Mouse (Mus musculus) liver, postnatal 0 days (tissue): ENCODE data around the gene Neurl1b. TPM values are rescaled to one million over a fixed set of nuclear protein-coding genes. Genes with fewer than 3 reads are reported as not detected.

Experiments used
- ATAC-seq: fragments of 200-750 bp; cut with Nextera tagmentation; 2 replicates; pipeline ENCODE4 v1.8.0; 2017; ENCODE audit warnings: mild to moderate bottlenecking, moderate library complexity
- DNase-seq: peaks from one replicate; pipeline ENCODE4 v3.0.0-alpha.2; 2016
- H3K27ac ChIP-seq: fragments of 300-500 bp; sonication (generic); 2 replicates; pipeline ENCODE4 v1.5.1; 2014; ENCODE audit warnings: antibody characterized with exemption, moderate library complexity, mild to moderate bottlenecking, low read depth
- H3K27me3 ChIP-seq: fragments of 300-500 bp; sonication (generic); 2 replicates; pipeline ENCODE4 v1.6.1; 2014; ENCODE audit warnings: low read length, control low read depth, mixed read lengths; ENCODE audit not compliant: insufficient read depth
- H3K36me3 ChIP-seq: fragments of 300-500 bp; sonication (generic); replicated peaks from 2 replicates; pipeline ENCODE4 v1.6.1; 2014; ENCODE audit warnings: mild to moderate bottlenecking, control low read depth, low read length, moderate library complexity, mixed read lengths; ENCODE audit not compliant: insufficient read depth
- H3K4me1 ChIP-seq: fragments of 300-500 bp; sonication (generic); 2 replicates; pipeline ENCODE4 v1.6.1; 2014; ENCODE audit warnings: antibody characterized with exemption, mild to moderate bottlenecking, control low read depth; ENCODE audit not compliant: insufficient read depth
- H3K4me2 ChIP-seq: fragments of 300-500 bp; sonication (generic); 2 replicates; pipeline ENCODE4 v1.6.1; 2014; ENCODE audit warnings: low read depth, mild to moderate bottlenecking, low read length, moderate library complexity, mixed read lengths
- H3K4me3 ChIP-seq: fragments of 300-500 bp; sonication (generic); 2 replicates; pipeline ENCODE4 v1.5.1; 2014; ENCODE audit warnings: low read depth, low read length
- H3K9ac ChIP-seq: fragments of 300-500 bp; sonication (generic); replicated peaks from 2 replicates; pipeline ENCODE4 v1.6.1; 2014; ENCODE audit warnings: mild to moderate bottlenecking, moderate library complexity
- H3K9me3 ChIP-seq: fragments of 300-500 bp; sonication (generic); 2 replicates; pipeline ENCODE4 v1.6.1; 2016; ENCODE audit warnings: mild to moderate bottlenecking, control low read depth, low read length, mixed read lengths
- CTCF ChIP-seq: sonication (generic); IDR thresholded peaks from 2 replicates; pipeline ENCODE4 v1.5.1; 2016; ENCODE audit warnings: antibody characterized with exemption, low read depth
- EP300 ChIP-seq: IDR thresholded peaks from 2 replicates; pipeline ENCODE4 v1.6.1; 2016; ENCODE audit warnings: antibody characterized with exemption, low read depth, mild to moderate bottlenecking
- WGBS: fragments of 180-500 bp; shearing (Covaris S2); extraction: QIAGEN DNeasy Blood & Tissue Kit; methylation state at CpG from one replicate; pipeline ENCODE4 v1.1.7; 2014; ENCODE audit not compliant: insufficient replicate concordance; 5-methylcytosine and 5-hydroxymethylcytosine counted together
- polyA plus RNA-seq: library from polyadenylated mRNA; unstranded; fragments of >200 nt; fragmentation: Nextera tagmentation; extraction: Ambion mirVana; gene quantifications from 2 replicates; pipeline ENCODE4 v1.2.1, GENCODE M21; 2015

Gene Neurl1b
- polyA plus RNA-seq, 1 experiment from 2014 or later = 0.06 TPM

DNA sequence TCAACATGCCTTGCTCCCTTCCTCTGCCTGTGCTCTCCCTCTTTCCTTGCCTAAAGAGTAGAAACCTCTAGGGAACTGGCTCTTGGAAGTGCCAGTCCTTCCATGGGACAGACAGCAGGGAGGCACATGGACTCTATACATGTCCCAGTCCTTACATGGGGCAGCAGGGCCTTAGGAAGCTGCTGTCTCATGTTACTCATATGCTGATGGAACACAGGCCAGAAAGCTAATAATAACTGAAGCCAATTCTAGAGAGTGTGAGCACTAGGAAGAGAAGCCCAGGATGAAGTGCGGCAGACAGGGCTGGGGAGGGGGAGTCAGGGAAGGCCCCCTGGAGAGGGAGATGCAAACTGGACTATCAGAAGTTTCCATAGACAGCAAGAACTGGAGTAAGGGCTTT is 38.2 kb upstream of the Neurl1b start:
- 0 out of 2 replicates have a peak, but pooled peaks cover 4% of the 10 kb centered on the region for H3K4me1 ChIP-seq
- DNase-seq = no peak
- no peak overlapping the region for H3K9ac ChIP-seq
- H3K27ac ChIP-seq = no peak overlapping the region
- H3K27me3 ChIP-seq = no peaks in the 10 kb centered on the region
- H3K4me3 ChIP-seq = no peak overlapping the region
- no peak for ATAC-seq
- 80% methylated on average over 1 of the region's 1 CpGs for WGBS
- H3K9me3 ChIP-seq = no peaks in the 10 kb centered on the region
- no peaks in the 10 kb centered on the region for H3K36me3 ChIP-seq
- TF ChIP-seq EP300 (no peak), CTCF (no peak)
- no peak overlapping the region for H3K4me2 ChIP-seq

DNA sequence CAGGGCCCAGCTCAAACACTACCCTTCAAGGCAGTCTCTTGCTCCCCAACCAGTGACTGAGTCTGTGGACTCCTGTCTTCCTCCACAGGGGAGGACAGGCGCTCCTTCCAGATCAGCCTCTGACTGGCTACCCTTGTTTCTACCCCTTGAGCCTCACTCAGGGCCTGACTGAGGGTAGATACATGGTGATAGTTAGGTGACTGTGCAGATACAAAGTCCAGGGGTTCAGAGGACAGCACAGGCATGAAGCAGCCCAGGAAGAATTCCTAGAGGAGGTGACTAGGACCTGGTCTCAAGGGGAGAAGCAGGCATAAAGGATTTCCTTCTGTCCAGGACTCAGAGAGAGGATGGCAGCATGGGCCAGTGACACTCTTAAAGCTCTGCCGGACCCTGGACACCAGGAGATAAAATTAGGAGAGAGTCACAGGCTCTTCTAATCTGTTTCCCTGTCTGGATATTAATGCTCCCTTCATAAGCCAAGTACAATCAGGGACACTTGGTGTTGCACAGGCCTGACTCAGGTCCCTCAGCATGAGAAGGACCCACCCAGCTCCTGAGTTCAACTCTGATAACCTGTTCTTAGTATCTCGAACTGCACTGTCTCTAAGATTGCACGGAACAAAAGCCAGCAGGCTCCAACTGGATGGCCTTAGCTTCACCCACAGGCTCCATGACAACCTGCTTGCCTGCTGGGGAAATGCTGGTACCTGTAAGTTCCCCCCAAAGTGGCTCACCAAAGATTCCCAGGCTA is 37.5 kb upstream of the Neurl1b start:
- ATAC-seq = no peak
- H3K27ac ChIP-seq = no peak overlapping the region

DNA sequence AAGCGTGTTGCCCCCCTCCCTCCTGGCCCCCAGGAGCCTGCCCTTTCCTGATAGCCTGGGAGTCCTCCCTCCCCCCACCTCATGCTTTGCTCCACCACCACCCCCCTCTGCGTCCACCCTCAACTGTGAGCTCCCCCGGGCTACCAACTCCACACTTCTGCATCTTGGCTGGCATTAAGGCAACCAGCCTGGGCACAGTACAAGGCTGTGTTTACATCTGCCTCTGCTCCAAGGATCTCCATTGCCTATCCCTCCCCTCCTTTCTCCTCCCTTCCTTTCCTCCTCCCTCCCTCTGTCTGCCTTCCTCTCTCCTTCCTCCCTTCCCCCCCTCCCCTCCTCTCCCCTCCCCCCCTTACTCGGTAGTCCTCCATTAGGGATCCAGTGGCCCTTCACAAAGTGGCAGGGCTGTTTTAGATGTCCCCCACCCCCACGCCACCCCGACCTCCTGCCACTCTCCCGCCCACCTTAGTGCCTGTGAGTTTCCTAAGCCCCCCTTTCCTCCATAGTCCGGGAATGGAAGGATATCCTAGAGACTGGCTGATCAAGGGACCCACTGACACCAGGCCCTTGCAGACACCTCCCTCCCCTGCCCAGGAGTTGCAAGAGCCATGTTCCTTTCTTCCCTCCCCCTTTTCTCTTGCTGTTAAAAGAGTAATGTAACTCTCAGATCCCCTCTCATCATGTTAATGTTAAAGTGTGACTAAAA is 34.2 kb upstream of the Neurl1b start:
- no peak for TF ChIP-seq CTCF
- no peak overlapping the region for H3K27ac ChIP-seq
- no peaks in the 10 kb centered on the region for H3K36me3 ChIP-seq
- 0 out of 2 replicates have a peak, but pooled peaks cover 3% of the 10 kb centered on the region for H3K27me3 ChIP-seq
- H3K4me3 ChIP-seq = no peak overlapping the region
- ATAC-seq (no peak), DNase-seq (no peak)
- 0 out of 2 replicates have a peak, but pooled peaks cover 7% of the 10 kb centered on the region for H3K4me1 ChIP-seq
- no peaks in the 10 kb centered on the region for H3K9me3 ChIP-seq
- H3K9ac ChIP-seq = no peak overlapping the region
- H3K4me2 ChIP-seq = no peak overlapping the region
- WGBS = 40% methylated on average over 7 of the region's 8 CpGs

More for the DNA sequence above, 37.5 kb upstream of the Neurl1b start:
- no peak overlapping the region for H3K4me3 ChIP-seq
- 0 out of 2 replicates have a peak, but pooled peaks cover 4% of the 10 kb centered on the region for H3K4me1 ChIP-seq
- H3K36me3 ChIP-seq = no peaks in the 10 kb centered on the region
- no peak for DNase-seq
- no peak for TF ChIP-seq CTCF
- no peak for TF ChIP-seq EP300
- no peak overlapping the region for H3K4me2 ChIP-seq
- no peaks in the 10 kb centered on the region for H3K9me3 ChIP-seq
- no peak overlapping the region for H3K9ac ChIP-seq
- whole genome bisulfite sequencing = 68% methylated on average over 4 of the region's 4 CpGs
- 0 out of 2 replicates have a peak, but pooled peaks cover 3% of the 10 kb centered on the region for H3K27me3 ChIP-seq

DNA sequence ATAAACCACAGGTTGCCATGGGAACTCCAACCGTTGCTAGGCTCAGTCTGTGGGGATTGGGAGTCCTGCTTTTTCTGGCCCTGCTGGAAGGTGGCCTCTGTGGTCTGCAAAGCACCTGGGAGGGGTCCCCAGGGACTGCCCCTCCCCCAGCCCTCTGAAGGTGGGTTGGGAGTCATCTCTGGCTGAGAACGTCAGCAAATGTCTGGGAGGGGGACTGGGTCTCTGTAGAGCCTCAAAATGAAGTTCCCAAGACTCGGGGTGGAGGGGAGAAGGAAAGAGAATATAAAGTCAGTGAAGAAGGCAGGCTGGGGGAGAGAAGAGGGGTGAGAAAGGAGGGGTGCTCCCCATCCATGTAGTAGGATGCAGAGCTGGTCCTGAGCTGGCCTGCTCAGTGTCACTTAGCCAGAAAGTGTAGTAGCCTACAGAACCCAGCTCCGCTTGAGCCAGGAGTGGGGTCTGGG is 33.6 kb upstream of the Neurl1b start:
- TF ChIP-seq EP300 (no peak), CTCF (no peak)
- Histone ChIP-seq H3K27me3 (0 out of 2 replicates have a peak, but pooled peaks cover 3% of the 10 kb centered on the region), H3K27ac (no peak overlapping the region), H3K36me3 (no peaks in the 10 kb centered on the region), H3K4me1 (0 out of 2 replicates have a peak, but pooled peaks cover 7% of the 10 kb centered on the region), H3K4me3 (no peak overlapping the region), H3K9ac (no peak overlapping the region), H3K4me2 (no peak overlapping the region), H3K9me3 (no peaks in the 10 kb centered on the region)
- no peak for DNase-seq
- ATAC-seq = no peak
- 33% methylated on average over 4 of the region's 4 CpGs for WGBS

DNA sequence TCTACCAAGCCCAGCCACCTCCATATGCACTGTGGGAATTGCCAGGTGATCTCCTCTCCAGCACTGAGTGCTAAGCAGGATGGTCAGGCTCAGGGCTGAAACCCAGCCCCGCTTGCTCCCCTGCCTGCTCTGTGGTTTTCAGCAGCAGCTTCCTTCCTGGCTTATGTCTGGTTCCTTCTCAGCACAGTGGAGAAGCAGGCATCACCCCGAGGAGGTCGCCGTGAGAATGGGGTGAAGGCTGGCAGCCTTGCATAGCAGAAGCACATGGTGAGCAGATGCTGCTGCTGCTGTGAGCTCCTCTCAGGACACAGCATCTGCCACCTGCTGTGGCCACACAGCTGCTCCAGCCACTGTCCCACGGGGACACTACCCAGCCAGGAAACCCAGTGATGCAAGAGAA is 33.0 kb upstream of the Neurl1b start:
- Histone ChIP-seq H3K36me3 (no peaks in the 10 kb centered on the region), H3K27ac (no peak overlapping the region), H3K27me3 (0 out of 2 replicates have a peak, but pooled peaks cover 3% of the 10 kb centered on the region), H3K4me2 (no peak overlapping the region), H3K4me1 (0 out of 2 replicates have a peak, but pooled peaks cover 7% of the 10 kb centered on the region), H3K9me3 (no peaks in the 10 kb centered on the region), H3K4me3 (no peak overlapping the region), H3K9ac (no peak overlapping the region)
- ATAC-seq (no peak), DNase-seq (no peak)
- WGBS = 25% methylated on average over 5 of the region's 5 CpGs
- TF ChIP-seq EP300 (no peak), CTCF (no peak)

DNA sequence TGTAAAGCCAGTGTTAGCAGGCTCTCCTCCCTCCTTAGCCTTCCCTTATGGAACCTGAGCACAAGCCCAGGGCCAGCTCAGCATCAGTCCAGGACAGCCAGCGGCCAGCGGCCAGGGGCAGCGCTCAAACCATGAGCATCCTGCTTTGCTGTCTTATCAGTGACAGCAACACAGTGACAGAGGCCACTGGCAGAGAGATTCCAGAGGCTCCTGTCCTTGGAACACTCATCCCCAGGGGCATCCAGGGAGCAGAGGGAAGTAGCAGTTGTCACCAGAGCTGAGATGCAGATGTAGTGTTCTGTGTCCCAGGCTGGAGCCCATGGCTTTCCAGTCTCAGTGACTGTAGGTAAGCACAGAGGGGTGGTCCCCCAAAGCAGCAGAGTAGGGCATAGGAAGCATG is 32.5 kb upstream of the Neurl1b start:
- DNase-seq (no peak), ATAC-seq (no peak)
- Histone ChIP-seq H3K27me3 (0 out of 2 replicates have a peak, but pooled peaks cover 3% of the 10 kb centered on the region), H3K27ac (no peak overlapping the region), H3K9me3 (no peaks in the 10 kb centered on the region), H3K4me2 (no peak overlapping the region), H3K4me1 (0 out of 2 replicates have a peak, but pooled peaks cover 7% of the 10 kb centered on the region), H3K4me3 (no peak overlapping the region), H3K36me3 (no peaks in the 10 kb centered on the region), H3K9ac (no peak overlapping the region)
- WGBS = 28% methylated on average over 3 of the region's 3 CpGs
- TF ChIP-seq EP300 = no peak
- no peak for TF ChIP-seq CTCF
